Mouse (Mus musculus): Measurements from ENCODE around the gene Tdgf1.

DNA sequence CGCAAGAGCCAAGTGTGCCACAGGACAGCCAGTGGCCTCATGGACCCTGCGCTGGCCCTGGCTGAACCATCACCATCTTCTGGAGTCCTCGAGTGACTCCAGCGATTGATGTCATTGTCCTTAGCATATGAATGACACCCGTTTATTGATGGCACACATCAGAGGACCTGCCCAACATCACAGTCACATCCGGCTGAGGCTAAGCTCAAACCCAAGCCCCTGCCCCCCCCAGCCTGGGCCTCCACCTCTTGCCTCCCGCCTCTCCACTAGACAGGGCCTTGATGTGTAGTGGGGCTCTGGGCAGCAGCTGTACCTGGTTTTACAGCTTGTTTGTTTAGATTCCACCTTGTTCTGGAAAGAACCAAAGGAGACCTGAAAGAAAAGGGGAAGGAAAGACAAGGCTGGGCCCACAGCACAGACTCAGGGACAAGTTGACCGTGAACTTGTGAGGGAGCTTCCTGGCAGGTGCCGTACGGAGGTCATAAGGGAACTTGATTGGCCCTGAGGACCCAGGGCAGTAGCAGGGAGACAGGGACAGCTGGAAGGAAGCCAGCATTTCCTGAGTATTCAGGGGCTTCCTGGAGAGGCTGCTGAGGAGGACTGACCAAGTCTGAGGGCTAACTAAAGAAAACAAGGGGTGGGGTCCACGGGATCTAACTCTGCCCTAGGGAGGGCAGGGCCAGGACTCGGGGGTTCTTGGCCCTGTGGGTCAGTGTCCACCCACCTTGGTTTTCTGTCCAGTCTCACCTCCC lies 54.7 kb downstream of the Tdgf1 start:
- no peak for TF ChIP-seq GATA1 (IDR thresholded peaks at IDR 0.05; ENCODE audit: low read length)
- TF ChIP-seq TAL1 (IDR thresholded peaks at IDR 0.05; ENCODE audit: low read length), result no peak
